Mouse (Mus musculus): ENCODE results near the gene Ptprn2. TPM values are rescaled to one million over a fixed set of nuclear protein-coding genes. Genes with fewer than 3 reads are reported as not detected.

The Ptprn2 gene
- polyA plus RNA-seq, 1 experiment from 2014 or later = 0.30 TPM

DNA sequence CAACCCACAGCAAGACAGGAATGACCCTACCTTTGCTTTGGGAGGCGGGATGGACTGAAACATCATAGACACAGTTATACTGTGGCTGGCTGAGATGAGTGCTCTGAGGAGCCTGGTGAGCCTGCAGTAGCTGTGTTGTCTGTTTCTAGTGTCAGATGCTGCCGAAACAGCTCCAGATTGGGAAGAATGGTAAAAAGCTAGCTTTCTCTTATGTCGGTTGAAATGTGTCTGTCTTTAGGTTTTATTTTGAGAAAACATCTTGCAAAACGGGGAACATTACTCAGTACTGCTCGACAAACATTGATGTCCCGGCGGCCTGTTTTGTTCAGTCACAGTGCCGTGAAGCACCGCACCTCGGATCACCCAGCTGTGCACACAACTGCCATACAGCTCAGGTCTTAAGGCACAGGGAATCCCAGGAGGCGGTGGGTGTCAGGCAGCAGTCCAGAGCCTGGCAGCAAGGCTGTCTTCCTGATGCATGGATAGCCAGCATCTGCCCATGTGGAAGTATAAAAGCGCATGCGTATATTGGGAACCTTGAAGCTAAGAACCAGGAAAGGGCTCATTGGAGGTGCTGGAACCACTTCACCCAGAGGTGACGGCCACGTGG, 689.7 kb downstream of the Ptprn2 start:
- Histone ChIP-seq H3K9ac (no peak overlapping the region), H3K27ac (ENCODE audit: low read depth) (no peak overlapping the region), H3K4me2 (no peak overlapping the region), H3K9me3 (ENCODE audit: low read depth, low read length) (no peaks in the 10 kb centered on the region), H3K27me3 (ENCODE audit: insufficient read depth, low read length) (no peaks in the 10 kb centered on the region), H3K36me3 (ENCODE audit: insufficient read depth) (no peaks in the 10 kb centered on the region), H3K4me3 (ENCODE audit: low read depth, low read length) (no peak overlapping the region), H3K4me1 (ENCODE audit: insufficient read depth) (no peaks in the 10 kb centered on the region)
- no peak for TF ChIP-seq CTCF (IDR thresholded peaks at IDR 0.05; ENCODE audit: low read depth)
- DNase-seq (no peak), ATAC-seq (ENCODE audit: insufficient read depth) (no peak)
- 72% methylated on average over 15 of the region's 15 CpGs for WGBS

DNA sequence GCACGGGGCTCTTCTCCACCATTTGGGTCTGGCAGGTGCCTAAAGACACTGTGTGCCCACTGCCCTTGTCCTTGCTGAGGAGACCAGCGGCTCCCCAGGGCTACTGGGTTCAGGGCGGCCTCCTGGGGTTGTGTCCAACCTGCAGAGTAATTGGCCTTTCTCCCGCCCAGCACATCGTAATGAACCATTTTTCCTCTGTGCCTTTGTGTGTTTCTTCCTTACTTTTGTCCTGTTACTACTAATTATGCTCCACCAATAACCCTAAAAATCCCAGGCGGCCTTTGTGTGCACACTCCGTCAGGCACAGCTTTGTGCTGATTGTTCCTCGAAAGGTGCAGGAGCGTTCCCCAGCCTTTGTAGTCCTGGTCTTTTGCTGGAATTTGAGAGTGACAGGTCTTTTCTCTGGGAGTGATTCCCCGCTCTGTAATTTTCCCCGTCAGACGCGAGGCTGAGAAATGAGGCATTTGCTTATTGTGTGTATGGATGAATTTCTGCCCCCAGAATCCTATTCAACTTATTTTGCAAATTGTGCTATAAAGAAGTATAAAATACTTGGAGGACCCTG, 690.8 kb downstream of the Ptprn2 start:
- Histone ChIP-seq H3K27me3 (ENCODE audit: insufficient read depth, low read length) (no peaks in the 10 kb centered on the region), H3K4me3 (ENCODE audit: low read depth, low read length) (no peak overlapping the region), H3K4me1 (ENCODE audit: insufficient read depth) (no peaks in the 10 kb centered on the region), H3K27ac (ENCODE audit: low read depth) (no peak overlapping the region), H3K9ac (no peak overlapping the region), H3K36me3 (ENCODE audit: insufficient read depth) (no peaks in the 10 kb centered on the region), H3K9me3 (ENCODE audit: low read depth, low read length) (no peaks in the 10 kb centered on the region), H3K4me2 (no peak overlapping the region)
- DNase-seq (no peak), ATAC-seq (ENCODE audit: insufficient read depth) (no peak)
- WGBS = 81% methylated on average over 13 of the region's 13 CpGs
- TF ChIP-seq CTCF (IDR thresholded peaks at IDR 0.05; ENCODE audit: low read depth) = no peak

DNA sequence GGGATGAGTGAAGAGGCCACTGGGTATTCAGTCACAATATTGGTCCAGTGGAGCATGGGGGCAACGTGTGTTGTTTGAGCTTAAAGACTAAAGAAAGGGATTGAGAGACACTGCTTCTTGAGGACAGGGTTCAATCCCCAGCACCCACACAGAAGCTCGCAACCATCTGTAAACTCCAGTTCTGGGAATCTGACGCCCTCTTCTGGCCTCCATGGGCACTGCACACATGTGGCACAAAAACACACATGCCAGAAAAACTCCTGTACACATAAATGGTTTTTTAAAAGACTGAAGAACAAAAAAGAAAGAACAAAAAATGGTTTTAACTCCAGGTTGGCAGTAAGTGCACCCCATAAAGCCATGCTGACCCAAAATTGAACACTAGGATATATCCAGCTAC, 701.6 kb downstream of the Ptprn2 start:
- Histone ChIP-seq H3K9ac (no peak overlapping the region), H3K36me3 (ENCODE audit: insufficient read depth) (no peaks in the 10 kb centered on the region), H3K27ac (ENCODE audit: low read depth) (no peak overlapping the region), H3K27me3 (ENCODE audit: insufficient read depth, low read length) (no peaks in the 10 kb centered on the region), H3K4me2 (no peak overlapping the region), H3K4me1 (ENCODE audit: insufficient read depth) (no peaks in the 10 kb centered on the region), H3K4me3 (ENCODE audit: low read depth, low read length) (no peak overlapping the region), H3K9me3 (ENCODE audit: low read depth, low read length) (no peaks in the 10 kb centered on the region)
- TF ChIP-seq CTCF (IDR thresholded peaks at IDR 0.05; ENCODE audit: low read depth) = peak; percentile 25; the same call in 1 of the 2 replicates
- ATAC-seq (ENCODE audit: insufficient read depth) (no peak), DNase-seq (no peak)
- WGBS = 84% methylated on average over 3 of the region's 3 CpGs

DNA sequence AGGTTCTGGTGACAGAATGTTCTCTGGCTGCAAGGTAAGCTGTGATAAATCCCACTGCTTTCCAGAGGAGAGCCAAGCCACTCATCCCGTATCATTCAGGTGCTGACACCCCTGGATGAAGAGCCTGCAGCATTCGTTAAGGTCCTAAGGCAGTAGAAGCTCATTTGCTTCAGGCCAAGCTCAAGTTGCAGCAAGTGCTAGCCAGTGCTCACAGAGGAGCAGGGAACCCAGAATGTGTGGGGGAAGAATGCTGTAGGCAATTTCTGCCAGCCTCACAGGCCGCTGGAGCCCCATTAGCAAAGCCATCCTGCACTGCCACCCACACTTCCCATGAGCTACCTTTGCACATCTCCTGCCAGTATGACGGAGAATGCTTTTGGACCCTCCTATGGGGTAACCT, 706.5 kb downstream of the Ptprn2 start:
- WGBS = 75% methylated on average over 4 of the region's 4 CpGs

DNA sequence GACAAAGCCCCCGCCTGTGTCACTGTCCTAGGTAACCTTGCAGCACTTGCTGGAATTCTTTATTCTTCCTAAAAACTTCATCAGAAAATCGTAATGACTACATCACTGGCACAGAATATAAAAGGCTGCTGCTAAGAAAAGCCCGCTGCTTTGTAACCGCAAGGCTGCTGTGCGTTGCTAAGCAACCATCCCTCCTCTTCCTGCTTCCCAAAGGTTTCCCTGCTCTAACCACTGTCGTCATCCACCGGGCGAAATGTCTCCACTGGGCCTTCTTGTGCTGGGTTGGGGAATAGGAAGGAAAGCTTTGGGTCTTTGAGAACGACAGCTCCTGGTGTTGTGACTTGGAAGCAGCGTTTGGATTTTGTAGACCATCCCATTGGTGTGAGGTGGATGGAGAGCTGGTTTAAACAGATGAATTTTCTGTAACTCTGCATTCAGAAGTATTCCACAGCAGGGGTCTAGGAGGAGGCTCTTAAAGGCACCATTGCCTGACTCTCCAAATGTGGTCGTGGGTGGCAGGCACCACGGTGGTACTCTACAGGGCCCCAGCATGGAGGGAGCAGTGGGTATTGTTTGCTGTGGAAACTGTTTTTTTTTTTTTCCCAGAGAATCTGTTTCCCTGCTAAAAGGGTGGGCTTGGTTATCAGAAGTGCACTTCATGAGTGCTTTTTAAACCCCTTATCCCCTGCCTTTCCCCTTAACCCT, 711.4 kb downstream of the Ptprn2 start:
- 0 out of 2 replicates have a peak, but pooled peaks cover 13% of the 10 kb centered on the region for H3K4me1 ChIP-seq (ENCODE audit: insufficient read depth)
- no peaks in the 10 kb centered on the region for H3K27me3 ChIP-seq (ENCODE audit: insufficient read depth, low read length)
- WGBS = 12% methylated on average over 12 of the region's 12 CpGs
- no peak overlapping the region for H3K9ac ChIP-seq
- H3K4me2 ChIP-seq = no peak overlapping the region
- TF ChIP-seq CTCF (IDR thresholded peaks at IDR 0.05; ENCODE audit: low read depth) = no peak
- H3K4me3 ChIP-seq (ENCODE audit: low read depth, low read length) = no peak overlapping the region
- no peaks in the 10 kb centered on the region for H3K36me3 ChIP-seq (ENCODE audit: insufficient read depth)
- no peak overlapping the region for H3K27ac ChIP-seq (ENCODE audit: low read depth)
- DNase-seq (peak; percentile 70), ATAC-seq (ENCODE audit: insufficient read depth) (no peak)
- no peaks in the 10 kb centered on the region for H3K9me3 ChIP-seq (ENCODE audit: low read depth, low read length)

More for the DNA sequence above, 706.5 kb downstream of the Ptprn2 start:
- Histone ChIP-seq H3K9me3 (ENCODE audit: low read depth, low read length) (no peaks in the 10 kb centered on the region), H3K9ac (no peak overlapping the region), H3K27me3 (ENCODE audit: insufficient read depth, low read length) (no peaks in the 10 kb centered on the region), H3K27ac (ENCODE audit: low read depth) (no peak overlapping the region), H3K4me2 (no peak overlapping the region), H3K4me1 (ENCODE audit: insufficient read depth) (no peaks in the 10 kb centered on the region), H3K4me3 (ENCODE audit: low read depth, low read length) (no peak overlapping the region), H3K36me3 (ENCODE audit: insufficient read depth) (no peaks in the 10 kb centered on the region)
- no peak for DNase-seq
- no peak for ATAC-seq (ENCODE audit: insufficient read depth)
- TF ChIP-seq CTCF (IDR thresholded peaks at IDR 0.05; ENCODE audit: low read depth) = no peak

DNA sequence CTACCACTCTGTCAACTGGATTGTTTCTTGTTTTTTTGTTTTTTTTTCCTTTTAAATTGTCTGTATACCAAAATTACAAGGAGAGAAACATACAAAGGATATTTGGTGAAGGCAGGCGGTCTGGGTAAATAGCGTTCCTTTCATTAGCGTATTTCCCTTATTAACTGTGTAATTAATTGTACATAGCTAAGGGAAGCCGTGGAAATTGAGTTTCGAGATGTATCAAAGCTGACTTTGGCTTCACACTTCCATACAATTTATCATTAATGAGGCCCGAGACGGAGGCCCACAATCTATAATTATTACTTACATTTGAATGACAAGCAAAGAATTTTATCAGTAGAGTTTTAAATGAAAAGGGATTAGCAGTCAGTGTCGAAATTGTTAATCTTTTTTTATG, 712.6 kb downstream of the Ptprn2 start:
- Histone ChIP-seq H3K4me1 (ENCODE audit: insufficient read depth) (0 out of 2 replicates have a peak, but pooled peaks cover 14% of the 10 kb centered on the region), H3K4me2 (no peak overlapping the region), H3K9me3 (ENCODE audit: low read depth, low read length) (no peaks in the 10 kb centered on the region), H3K4me3 (ENCODE audit: low read depth, low read length) (no peak overlapping the region), H3K36me3 (ENCODE audit: insufficient read depth) (no peaks in the 10 kb centered on the region), H3K27ac (ENCODE audit: low read depth) (no peak overlapping the region), H3K9ac (no peak overlapping the region), H3K27me3 (ENCODE audit: insufficient read depth, low read length) (no peaks in the 10 kb centered on the region)
- no peak for TF ChIP-seq CTCF (IDR thresholded peaks at IDR 0.05; ENCODE audit: low read depth)
- ATAC-seq (ENCODE audit: insufficient read depth) = no peak
- 84% methylated on average over 8 of the region's 8 CpGs for WGBS
- no peak for DNase-seq

DNA sequence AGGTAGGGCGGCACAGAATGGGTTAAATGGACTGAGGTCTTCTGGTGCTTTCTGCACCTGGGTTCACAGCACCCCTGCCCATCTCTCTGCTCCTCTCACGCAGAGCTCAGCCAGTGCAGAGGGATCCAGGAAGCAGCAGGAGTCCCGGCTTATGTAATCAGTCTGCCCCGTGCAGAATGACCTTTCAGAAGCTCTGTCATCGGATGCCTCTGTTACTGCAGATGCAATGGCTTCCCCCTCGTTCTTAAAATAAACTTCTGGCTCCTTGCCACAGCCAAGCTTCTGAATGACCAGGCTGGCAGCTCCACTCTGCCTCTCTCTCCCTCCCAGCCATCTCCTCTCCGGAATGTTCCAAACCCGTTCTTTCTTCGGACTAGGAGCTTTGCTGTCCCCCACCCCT, 714.6 kb downstream of the Ptprn2 start:
- Histone ChIP-seq H3K4me1 (ENCODE audit: insufficient read depth) (0 out of 2 replicates have a peak, but pooled peaks cover 14% of the 10 kb centered on the region), H3K4me2 (peak overlapping the region; percentile 30; the same call in 1 of the 2 replicates), H3K27ac (ENCODE audit: low read depth) (no peak overlapping the region; the same call in 1 of the 2 replicates), H3K9ac (no peak overlapping the region), H3K27me3 (ENCODE audit: insufficient read depth, low read length) (no peaks in the 10 kb centered on the region), H3K4me3 (ENCODE audit: low read depth, low read length) (no peak overlapping the region), H3K9me3 (ENCODE audit: low read depth, low read length) (no peaks in the 10 kb centered on the region), H3K36me3 (ENCODE audit: insufficient read depth) (no peaks in the 10 kb centered on the region)
- TF ChIP-seq CTCF (IDR thresholded peaks at IDR 0.05; ENCODE audit: low read depth) = no peak
- WGBS = 5% methylated on average over 9 of the region's 9 CpGs
- ATAC-seq (ENCODE audit: insufficient read depth) = peak; percentile 93
- peak; percentile 91 for DNase-seq

All from lung, embryonic 14.5 days (tissue).